37 mouse cellular contexts compared by ENCODE assay signal in the genomic region with DNA sequence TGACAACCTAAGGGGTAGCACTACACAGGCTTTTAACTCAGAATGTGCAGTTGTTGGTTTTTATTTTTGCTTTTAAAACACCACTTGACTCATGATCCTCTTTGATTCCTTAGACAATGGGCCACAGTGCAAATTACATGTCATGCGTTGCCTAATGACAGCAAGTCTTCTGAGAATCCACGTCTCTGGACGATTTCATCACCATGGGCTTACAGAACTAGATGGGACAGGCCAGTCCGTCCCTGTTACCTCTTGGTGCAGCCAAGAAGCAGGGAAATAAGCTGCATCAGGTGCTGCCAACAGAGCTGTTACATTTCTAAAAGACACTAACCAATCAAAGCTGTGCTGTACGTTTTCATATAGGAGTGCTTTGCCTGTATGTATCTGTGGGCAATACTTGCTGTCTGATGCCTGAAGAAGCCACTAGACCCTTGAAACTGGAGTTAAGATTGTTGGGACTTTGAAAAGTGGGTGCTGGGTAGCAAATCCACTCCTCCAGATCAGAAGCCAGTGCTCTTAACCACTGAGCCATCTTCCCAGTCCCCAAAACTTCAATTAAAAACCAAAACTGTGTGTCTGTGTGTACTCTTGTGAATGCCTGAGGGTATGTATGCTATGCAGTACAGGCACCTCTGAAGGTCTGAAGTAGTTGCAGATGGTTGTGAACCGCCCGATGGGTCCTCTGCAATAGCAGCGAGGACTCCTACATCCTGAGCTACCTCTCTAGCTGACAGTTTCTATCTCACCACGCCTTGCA. TPM values are rescaled to one million over a fixed set of nuclear protein-coding genes. Genes with fewer than 3 reads are reported as not detected.
DNase-seq lines count a peak whose midpoint lies in the region; ATAC-seq and TF ChIP-seq lines count a peak whose summit lies in the region.
"Had no signal": no experiment of that assay in that cellular context is flagged by ENCODE, and none has a peak within 500 bp of the region (broad histone marks: within the 10 kb centered on the region; RNA-seq: fewer than 3 reads in every experiment).

No protein-coding gene starts in this region.

- no peaks in the 10 kb centered on the region for H3K27me3 ChIP-seq in lung, postnatal 0 days (replicated peaks; ENCODE audit: insufficient read depth, low read length)
- H3K27me3 ChIP-seq in testis, adult 2 months (ENCODE audit: control insufficient read depth, insufficient read depth, low read length) = no peaks in the 10 kb centered on the region
- no peaks in the 10 kb centered on the region for H3K27me3 ChIP-seq in small intestine, adult 2 months (ENCODE audit: control insufficient read depth, insufficient read depth, low read length)
- H3K27me3 ChIP-seq: embryonic facial prominence, embryonic 15.5 days; heart, embryonic 12.5 days; hindbrain, embryonic 15.5 days; liver, embryonic 13.5 days; Patski had no signal

- peak; percentile 44 for DNase-seq in adrenal gland, postnatal 14 days
- DNase-seq in adrenal gland, postnatal 25 days = no peak
- DNase-seq in lung, postnatal 0 days (ENCODE audit: low spot score) = no peak
- no peak for DNase-seq in lung, postnatal 14 days
- DNase-seq in testis, postnatal 14 days (ENCODE audit: low spot score) = no peak
- no peak for DNase-seq in yolk sac, embryonic 10.5 days (ENCODE audit: low spot score)
- DNase-seq: adrenal gland, postnatal 36 days; cerebellum, adult 8-10 months; cerebellum, postnatal 25 days; gastrocnemius, adult 2 months; gastrocnemius, postnatal 36 days; heart, adult 2 months; kidney, adult 9 months; kidney, postnatal 10 days; layer of hippocampus, postnatal 36 days; left cerebral cortex, postnatal 4 days; liver, embryonic 13.5 days; lung, embryonic 14.5 days had no signal

- peaks cover 17% of the 10 kb centered on the region; the same call in 1 of the 2 replicates for H3K36me3 ChIP-seq in lung, postnatal 0 days (ENCODE audit: insufficient read depth, low read length)
- H3K36me3 ChIP-seq in testis, adult 2 months (ENCODE audit: control insufficient read depth, insufficient read depth, low read length) = no peaks in the 10 kb centered on the region
- peaks cover 29% of the 10 kb centered on the region for H3K36me3 ChIP-seq in small intestine, adult 2 months (ENCODE audit: control insufficient read depth, insufficient read depth, low read length)

- TF ChIP-seq POLR2A in testis, adult 2 months (IDR thresholded peaks at IDR 0.05; ENCODE audit: control insufficient read depth, low read depth, low read length) = no peak
- TF ChIP-seq POLR2A in small intestine, adult 2 months (IDR thresholded peaks at IDR 0.05; ENCODE audit: low read depth, low read length) = no peak

- H3K9ac ChIP-seq in lung, postnatal 0 days (replicated peaks; ENCODE audit: low read depth) = no peak overlapping the region
- H3K9ac ChIP-seq: embryonic facial prominence, embryonic 15.5 days; heart, embryonic 12.5 days; hindbrain, embryonic 15.5 days; liver, embryonic 13.5 days; lung, embryonic 14.5 days had no signal

- peak; percentile 60; the same call in 1 of the 2 replicates for TF ChIP-seq EP300 in lung, postnatal 0 days (IDR thresholded peaks at IDR 0.05)

- no peak overlapping the region for H3K4me3 ChIP-seq in lung, postnatal 0 days (ENCODE audit: low read depth, low read length)
- no peak overlapping the region for H3K4me3 ChIP-seq in testis, adult 2 months (ENCODE audit: control insufficient read depth, low read depth, low read length)
- no peak overlapping the region for H3K4me3 ChIP-seq in small intestine, adult 2 months (ENCODE audit: low read depth, low read length)
- H3K4me3 ChIP-seq: embryonic facial prominence, embryonic 10.5 days; embryonic facial prominence, embryonic 15.5 days; gastrocnemius, adult 2 months; heart, adult 2 months; heart, embryonic 12.5 days; hindbrain, embryonic 15.5 days; liver, embryonic 13.5 days; midbrain, embryonic 10.5 days had no signal

- H3K4me1 ChIP-seq in lung, postnatal 0 days (ENCODE audit: insufficient read depth, low read depth, low read length) = no peaks in the 10 kb centered on the region
- H3K4me1 ChIP-seq in testis, adult 2 months (ENCODE audit: control insufficient read depth, insufficient read depth, low read length) = peaks cover 5% of the 10 kb centered on the region; the same call in 1 of the 2 replicates
- peaks cover 11% of the 10 kb centered on the region; the same call in 1 of the 2 replicates for H3K4me1 ChIP-seq in small intestine, adult 2 months (ENCODE audit: control insufficient read depth, insufficient read depth, insufficient read length, low read length)
- H3K4me1 ChIP-seq: embryonic facial prominence, embryonic 10.5 days; embryonic facial prominence, embryonic 15.5 days; heart, embryonic 12.5 days; hindbrain, embryonic 15.5 days; liver, embryonic 13.5 days; midbrain, embryonic 10.5 days had no signal

- H3K9me3 ChIP-seq in lung, postnatal 0 days (ENCODE audit: low read length) = no peaks in the 10 kb centered on the region
- H3K9me3 ChIP-seq: embryonic facial prominence, embryonic 10.5 days; embryonic facial prominence, embryonic 15.5 days; G1E; heart, embryonic 12.5 days; hindbrain, embryonic 15.5 days; liver, embryonic 13.5 days; midbrain, embryonic 10.5 days had no signal

- no peak overlapping the region for H3K4me2 ChIP-seq in lung, postnatal 0 days (replicated peaks; ENCODE audit: low read depth, low read length)
- H3K4me2 ChIP-seq: embryonic facial prominence, embryonic 15.5 days; heart, embryonic 12.5 days; hindbrain, embryonic 15.5 days; liver, embryonic 13.5 days; lung, embryonic 14.5 days had no signal

- TF ChIP-seq CTCF in lung, postnatal 0 days (IDR thresholded peaks at IDR 0.05) = no peak
- no peak for TF ChIP-seq CTCF in testis, adult 2 months (IDR thresholded peaks at IDR 0.05; ENCODE audit: control insufficient read depth, insufficient read depth, insufficient replicate concordance, low read depth, low read length)
- TF ChIP-seq CTCF in small intestine, adult 2 months (IDR thresholded peaks at IDR 0.05; ENCODE audit: extremely low read depth, insufficient read length, insufficient replicate concordance, low read depth, low read length) = no peak

- 79% methylated on average over 9 of the region's 9 CpGs for WGBS in lung, postnatal 0 days
- WGBS in small intestine, adult 2 months = 86% methylated on average over 9 of the region's 9 CpGs

- no peak overlapping the region for H3K27ac ChIP-seq in lung, postnatal 0 days (ENCODE audit: low read length)
- H3K27ac ChIP-seq in testis, adult 2 months (ENCODE audit: control insufficient read depth, insufficient read depth, low read depth, low read length) = peak overlapping the region; percentile 47; the same call in 1 of the 2 replicates
- H3K27ac ChIP-seq in small intestine, adult 2 months (ENCODE audit: insufficient read depth, low read depth, low read length) = peak overlapping the region; percentile 86
- H3K27ac ChIP-seq: embryonic facial prominence, embryonic 10.5 days; embryonic facial prominence, embryonic 15.5 days; gastrocnemius, adult 2 months; heart, adult 2 months; hindbrain, embryonic 15.5 days; liver, embryonic 13.5 days; midbrain, embryonic 10.5 days had no signal

- no peak for ATAC-seq in lung, postnatal 0 days
- ATAC-seq: Patski had no signal

RNA-seq across cellular contexts. Expression of gene Mapk6, which starts 24.4 kb away (rescaled TPM):
- 35.0 and 38.0 TPM in 2 replicates for total RNA-seq in adrenal gland, postnatal 14 days (2021)
- total RNA-seq in adrenal gland, postnatal 25 days (2021) = 35.2 and 35.8 TPM in 2 replicates
- 28.0 and 30.5 TPM in 2 replicates for polyA plus RNA-seq in lung, postnatal 0 days (2015; fragmentation: Nextera tagmentation; extraction: Ambion mirVana)
- polyA plus RNA-seq in testis, adult 2 months (2012; rRNA removed) = 204 and 209 TPM in 2 replicates
- polyA plus RNA-seq in small intestine, adult 2 months (2012; rRNA removed) = 7.6 and 28.9 TPM in 2 replicates

RNA-seq across cellular contexts. Expression of gene Bcl2l10, which starts 37.8 kb away (rescaled TPM):
- total RNA-seq in adrenal gland, postnatal 14 days (2021) = not detected in 2 replicates
- total RNA-seq in adrenal gland, postnatal 25 days (2021) = not detected in 2 replicates
- 0.11 and 0.13 TPM in 2 replicates for polyA plus RNA-seq in lung, postnatal 0 days (2015; fragmentation: Nextera tagmentation; extraction: Ambion mirVana)
- polyA plus RNA-seq in testis, adult 2 months (2012; rRNA removed) = 0.08 TPM in 1 of 2 replicates, not detected in the other
- not detected in 2 replicates for polyA plus RNA-seq in small intestine, adult 2 months (2012; rRNA removed)
- total RNA-seq: gastrocnemius, adult 2 months; gastrocnemius, postnatal 36 days; heart, adult 2 months; hematopoietic stem cell, adult 5-6 weeks; monocyte, adult 5-6 weeks; neutrophil, adult 5-6 weeks had no signal
- polyA plus RNA-seq: C2C12; embryonic facial prominence, embryonic 10.5 days; embryonic facial prominence, embryonic 15.5 days; forebrain, embryonic 14.5 days; G1E; heart, adult 2 months; heart, embryonic 12.5 days; heart, postnatal 0 days; hindbrain, embryonic 15.5 days; intestine, embryonic 14.5 days; large intestine, adult 2 months; limb, embryonic 14.5 days; liver, embryonic 13.5 days; lung, embryonic 14.5 days; midbrain, embryonic 10.5 days; spleen, adult 2 months had no signal

RNA-seq across cellular contexts. Expression of gene Leo1, which starts 55.9 kb away (rescaled TPM):
- 32.0 and 37.1 TPM in 2 replicates for total RNA-seq in adrenal gland, postnatal 14 days (2021)
- 19.3 and 26.5 TPM in 2 replicates for total RNA-seq in adrenal gland, postnatal 25 days (2021)
- 17.0 and 19.3 TPM in 2 replicates for polyA plus RNA-seq in lung, postnatal 0 days (2015; fragmentation: Nextera tagmentation; extraction: Ambion mirVana)
- 12.2 and 13.6 TPM in 2 replicates for polyA plus RNA-seq in testis, adult 2 months (2012; rRNA removed)
- polyA plus RNA-seq in small intestine, adult 2 months (2012; rRNA removed) = 1.7 and 2.8 TPM in 2 replicates
